Comparison of ENCODE assay signal across 9 mouse cellular contexts in genomic region chrX:71352033-71352432, GRCm38 (mm10). TPM values are rescaled to one million over a fixed set of nuclear protein-coding genes. Genes with fewer than 3 reads are reported as not detected.
DNase-seq lines count a peak whose midpoint lies in the region; TF ChIP-seq lines count a peak whose summit lies in the region.
"Had no signal": no experiment of that assay in that cellular context is flagged by ENCODE, and none has a peak within 500 bp of the region (broad histone marks: within the 10 kb centered on the region; RNA-seq: fewer than 3 reads in every experiment).

No protein-coding gene starts in this region.

- DNase-seq in kidney, postnatal 14 days: peak; percentile 5
- no peak for DNase-seq in kidney, postnatal 4 days
- peak; percentile 39 for DNase-seq in 3T3-L1 (ENCODE audit: low read depth, low spot score)
- peak; percentile 29 for DNase-seq in CD4-positive helper T cell, adult 2 months (ENCODE audit: low read depth, low spot score)
- peak; percentile 0 for DNase-seq in brain, embryonic 14.5 days (ENCODE audit: low read depth)
- no peak for DNase-seq in ovary, postnatal 10 days (ENCODE audit: low spot score)
- DNase-seq in heart, postnatal 10 days: no peak
- DNase-seq: cerebellum, adult 9-10 months; lung, adult 2 months had no signal

- TF ChIP-seq CTCF in brain, embryonic 14.5 days (IDR thresholded peaks at IDR 0.05; ENCODE audit: borderline replicate concordance, extremely low read depth, insufficient read depth, insufficient read length): peak; percentile 2; the same call in 1 of the 2 replicates

- intact Hi-C loops in heart, postnatal 10 days (cut with DNase I): no loop called here

- no peak for TF ChIP-seq POLR2A in brain, embryonic 14.5 days (IDR thresholded peaks at IDR 0.05; ENCODE audit: borderline replicate concordance, extremely low read depth, insufficient read depth, insufficient read length, poor library complexity, severe bottlenecking)

RNA-seq across cellular contexts. Expression of gene Mtmr1, which starts 12.5 kb away (rescaled TPM):
- 19.3 and 22.5 TPM in 2 replicates for polyA plus RNA-seq in brain, embryonic 14.5 days (2012; rRNA removed)
- total RNA-seq in heart, postnatal 10 days (2021): 10 to 100 TPM; 30.8 to 31.6 TPM

Comparison
In these comparisons a context has a peak if more than half of its experiments do, and no peak if none do; other contexts are left out.
1. DNase-seq: peak in kidney, postnatal 14 days (single experiment), 3T3-L1 (single experiment), CD4-positive helper T cell, adult 2 months (single experiment) and brain, embryonic 14.5 days (single experiment); none in kidney, postnatal 4 days (0 of 2), ovary, postnatal 10 days (single experiment) and heart, postnatal 10 days (0 of 2).